Mouse (Mus musculus) lung, embryonic 14.5 days (tissue): ENCODE data around the gene Capn7. TPM values are rescaled to one million over a fixed set of nuclear protein-coding genes. Genes with fewer than 3 reads are reported as not detected.

Experiments
- ATAC-seq: fragments of 200-750 bp; cut with Nextera tagmentation; 2 replicates; pipeline ENCODE4 v1.8.0; 2017; ENCODE audit warnings: mild to moderate bottlenecking, moderate TSS enrichment, moderate library complexity; ENCODE audit not compliant: insufficient read depth
- DNase-seq: peaks from one replicate; pipeline ENCODE4 v3.0.0-alpha.2; 2015
- H3K27ac ChIP-seq: fragments of 300-500 bp; sonication (generic); 2 replicates; pipeline ENCODE4 v1.5.1; 2014; ENCODE audit warnings: low read depth, mild to moderate bottlenecking, moderate library complexity
- H3K27me3 ChIP-seq: fragments of 300-500 bp; sonication (generic); 2 replicates; pipeline ENCODE4 v1.6.1; 2014; ENCODE audit warnings: low read length, control low read depth; ENCODE audit not compliant: insufficient read depth
- H3K36me3 ChIP-seq: fragments of 300-500 bp; sonication (generic); 2 replicates; pipeline ENCODE4 v1.6.1; 2014; ENCODE audit warnings: control low read depth; ENCODE audit not compliant: insufficient read depth
- H3K4me1 ChIP-seq: fragments of 300-500 bp; sonication (generic); 2 replicates; pipeline ENCODE4 v1.6.1; 2014; ENCODE audit warnings: antibody characterized with exemption, control low read depth; ENCODE audit not compliant: insufficient read depth
- H3K4me2 ChIP-seq: fragments of 300-500 bp; sonication (generic); 2 replicates; pipeline ENCODE4 v1.6.1; 2014; ENCODE audit warnings: mild to moderate bottlenecking
- H3K4me3 ChIP-seq: fragments of 300-500 bp; sonication (generic); 2 replicates; pipeline ENCODE4 v1.5.1; 2014; ENCODE audit warnings: low read depth, low read length
- H3K9ac ChIP-seq: fragments of 300-500 bp; sonication (generic); 2 replicates; pipeline ENCODE4 v1.6.1; 2014
- H3K9me3 ChIP-seq: fragments of 300-500 bp; sonication (generic); 2 replicates; pipeline ENCODE4 v1.6.1; 2016; ENCODE audit warnings: low read depth, low read length, control low read depth
- CTCF ChIP-seq: IDR thresholded peaks from 2 replicates; pipeline ENCODE4 v1.5.1; 2016; ENCODE audit warnings: antibody characterized with exemption, low read depth
- WGBS: fragments of 180-500 bp; shearing (Covaris S2); extraction: QIAGEN DNeasy Blood & Tissue Kit; methylation state at CpG from one replicate; pipeline ENCODE4 v1.1.7; 2014; 5-methylcytosine and 5-hydroxymethylcytosine counted together
- polyA plus RNA-seq: library from polyadenylated mRNA; unstranded; fragments of >200 nt; fragmentation: Nextera tagmentation; extraction: Ambion mirVana; gene quantifications from 2 replicates; pipeline ENCODE4 v1.2.1, GENCODE M21; 2014

The Capn7 gene
- polyA plus RNA-seq, 1 experiment from 2014 or later: 37.4 TPM

DNA sequence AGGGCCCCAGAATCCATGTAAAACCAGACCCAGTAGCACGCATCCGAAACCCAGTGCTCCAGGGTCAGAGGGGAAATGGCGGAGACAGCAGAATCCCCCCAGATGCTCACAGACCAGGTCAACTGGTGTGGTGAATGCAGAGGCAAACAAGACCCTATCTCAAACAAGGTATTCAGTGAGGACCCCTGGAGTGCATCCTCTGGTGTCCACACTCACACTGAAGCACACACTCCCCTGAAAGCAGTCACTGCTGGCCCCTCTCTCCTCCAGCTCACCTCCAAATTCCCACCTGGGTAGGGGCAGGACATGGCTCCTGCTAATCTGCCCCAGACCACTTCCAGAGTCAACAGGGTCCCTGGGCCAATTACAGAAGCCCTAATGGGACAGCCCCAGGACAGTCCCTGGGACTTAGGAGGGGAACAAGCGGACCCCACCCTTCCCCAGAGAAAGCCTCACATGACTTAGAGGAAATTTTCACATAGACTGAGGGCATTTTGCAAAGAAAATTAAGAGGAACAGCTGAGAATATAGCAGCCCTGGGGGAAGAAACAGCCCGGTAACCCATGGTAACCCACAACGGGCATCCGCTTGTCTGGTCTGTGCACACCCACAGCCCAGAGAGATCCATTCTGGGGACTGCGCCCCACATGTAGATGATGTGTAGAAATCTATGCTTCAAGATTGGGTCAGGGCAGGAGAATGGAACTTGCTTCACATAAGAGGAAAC, 53.1 kb downstream of the Capn7 start:
- TF ChIP-seq CTCF: no peak
- H3K36me3 ChIP-seq: no peaks in the 10 kb centered on the region
- DNase-seq: no peak
- ATAC-seq: no peak
- WGBS: 93% methylated on average over 8 of the region's 8 CpGs
- no peak overlapping the region for H3K4me2 ChIP-seq
- H3K27me3 ChIP-seq: no peaks in the 10 kb centered on the region
- no peak overlapping the region for H3K27ac ChIP-seq
- no peak overlapping the region for H3K9ac ChIP-seq
- peaks cover 13% of the 10 kb centered on the region for H3K4me1 ChIP-seq
- no peaks in the 10 kb centered on the region for H3K9me3 ChIP-seq
- H3K4me3 ChIP-seq: no peak overlapping the region

DNA sequence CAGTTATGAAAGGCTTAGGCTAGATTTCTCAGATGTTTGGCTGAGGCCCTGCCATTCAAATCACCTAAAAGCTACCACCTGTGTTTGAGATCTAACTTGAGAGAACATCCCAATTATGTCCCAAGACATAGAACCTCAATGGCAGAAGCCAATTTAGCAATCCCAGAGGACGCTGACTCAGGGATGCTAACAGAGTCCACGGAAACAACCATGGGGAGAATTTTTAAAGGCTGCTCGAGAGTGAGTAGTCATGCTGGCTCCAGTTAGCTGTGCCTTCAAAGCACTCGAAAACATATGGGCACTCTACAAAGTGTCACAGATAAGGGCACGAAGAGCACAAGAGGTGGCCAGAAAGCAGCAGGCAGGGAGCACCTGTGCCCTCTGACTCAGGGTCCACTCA, 55.9 kb downstream of the Capn7 start:
- Histone ChIP-seq H3K4me3 (no peak overlapping the region), H3K9ac (no peak overlapping the region), H3K9me3 (peaks cover 3% of the 10 kb centered on the region; the same call in 1 of the 2 replicates), H3K4me2 (no peak overlapping the region), H3K4me1 (peaks cover 9% of the 10 kb centered on the region), H3K36me3 (no peaks in the 10 kb centered on the region), H3K27ac (no peak overlapping the region), H3K27me3 (no peaks in the 10 kb centered on the region)
- 65% methylated on average over 5 of the region's 5 CpGs for WGBS
- DNase-seq (no peak), ATAC-seq (no peak)
- TF ChIP-seq CTCF: no peak

DNA sequence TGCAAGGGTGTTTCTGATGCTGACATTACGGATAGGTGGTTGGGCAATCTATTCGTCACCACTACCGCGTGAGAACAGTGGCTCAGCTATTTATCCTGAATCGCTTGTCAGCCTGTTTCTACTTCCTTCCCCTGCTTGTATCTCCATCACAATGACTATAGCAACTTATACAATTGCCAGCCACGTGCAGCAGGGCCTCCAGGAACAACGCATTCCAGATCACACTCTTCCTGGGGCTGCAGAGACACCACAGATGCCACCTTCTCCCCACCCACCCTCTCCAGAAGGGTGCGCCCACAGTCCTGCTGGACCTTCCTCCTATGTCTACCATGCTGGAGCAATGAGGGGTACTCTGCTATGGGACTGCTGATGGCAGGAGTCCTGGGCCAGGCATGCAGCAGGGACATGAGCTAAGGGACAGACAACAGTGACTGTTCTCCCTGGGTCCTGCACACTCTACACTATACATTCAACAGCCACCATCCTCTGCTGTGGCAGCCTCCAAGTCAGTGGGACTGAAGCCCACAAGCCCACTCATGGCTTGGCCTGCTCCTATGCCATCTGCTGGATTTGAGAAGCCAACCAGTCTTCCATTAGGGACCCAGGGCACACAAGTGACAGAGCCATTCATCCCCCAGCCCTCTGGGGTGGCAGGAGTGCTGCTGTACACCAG, 56.6 kb downstream of the Capn7 start:
- Histone ChIP-seq H3K4me1 (peaks cover 14% of the 10 kb centered on the region), H3K9me3 (peaks cover 3% of the 10 kb centered on the region; the same call in 1 of the 2 replicates), H3K27me3 (no peaks in the 10 kb centered on the region), H3K36me3 (no peaks in the 10 kb centered on the region), H3K4me3 (no peak overlapping the region), H3K4me2 (no peak overlapping the region), H3K9ac (no peak overlapping the region), H3K27ac (no peak overlapping the region)
- no peak for TF ChIP-seq CTCF
- 55% methylated on average over 8 of the region's 8 CpGs for WGBS
- DNase-seq: no peak
- no peak for ATAC-seq

DNA sequence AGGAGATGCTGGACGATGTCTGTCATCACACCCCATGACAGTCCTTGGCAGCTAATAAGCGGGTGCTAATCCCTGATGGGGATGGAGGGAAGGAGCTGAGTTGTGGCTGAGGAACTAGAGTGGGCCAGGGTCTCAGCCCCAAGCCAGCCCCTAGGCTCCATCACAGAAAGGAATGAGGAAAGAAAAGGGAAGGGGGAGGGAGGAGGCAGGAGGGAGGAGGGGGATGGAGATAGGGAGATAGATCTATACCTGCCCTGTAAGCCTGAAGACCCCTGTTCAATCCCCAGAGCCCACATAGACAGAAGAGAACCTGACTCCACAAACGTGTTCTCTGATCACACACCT, 57.1 kb downstream of the Capn7 start:
- no peak for ATAC-seq
- H3K4me3 ChIP-seq: no peak overlapping the region
- H3K4me2 ChIP-seq: no peak overlapping the region
- peaks cover 3% of the 10 kb centered on the region; the same call in 1 of the 2 replicates for H3K9me3 ChIP-seq
- TF ChIP-seq CTCF: no peak
- no peaks in the 10 kb centered on the region for H3K36me3 ChIP-seq
- no peak overlapping the region for H3K27ac ChIP-seq
- WGBS: 62% methylated on average over 3 of the region's 3 CpGs
- no peak overlapping the region for H3K9ac ChIP-seq
- no peak for DNase-seq
- H3K27me3 ChIP-seq: no peaks in the 10 kb centered on the region
- peaks cover 14% of the 10 kb centered on the region for H3K4me1 ChIP-seq

DNA sequence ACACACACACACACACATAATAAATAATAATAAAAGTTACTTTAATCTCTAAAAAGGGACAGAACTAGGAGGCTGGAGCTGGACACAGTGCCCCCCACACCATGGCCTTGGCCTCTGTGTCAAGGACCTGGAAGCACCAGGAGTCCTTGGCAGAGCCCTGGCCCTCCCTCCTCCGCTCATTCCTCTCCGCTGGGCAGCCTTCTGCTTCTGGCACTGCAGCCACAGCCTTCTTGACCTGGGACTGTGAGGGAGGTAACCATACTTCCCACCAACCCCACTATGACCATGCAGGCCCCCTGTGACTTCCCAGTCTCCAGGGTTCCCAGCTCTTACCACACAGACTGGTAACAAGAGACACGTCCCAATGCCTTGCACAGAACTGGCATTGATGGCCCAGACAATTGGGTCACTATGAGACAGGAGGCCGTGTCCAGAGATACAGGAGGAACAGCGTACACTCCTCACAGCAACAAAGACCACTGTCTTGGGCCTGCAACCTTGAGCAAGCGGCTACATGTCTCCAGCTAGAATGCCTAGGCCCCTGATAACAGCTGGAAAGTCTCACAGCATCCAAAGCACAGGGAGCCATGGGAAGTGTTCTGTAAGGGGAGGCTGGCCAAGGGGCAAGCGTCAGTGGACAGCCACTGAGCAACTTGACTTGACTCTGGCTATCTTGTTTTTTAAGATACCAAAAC, 57.6 kb downstream of the Capn7 start:
- peak; percentile 85 for ATAC-seq

DNA sequence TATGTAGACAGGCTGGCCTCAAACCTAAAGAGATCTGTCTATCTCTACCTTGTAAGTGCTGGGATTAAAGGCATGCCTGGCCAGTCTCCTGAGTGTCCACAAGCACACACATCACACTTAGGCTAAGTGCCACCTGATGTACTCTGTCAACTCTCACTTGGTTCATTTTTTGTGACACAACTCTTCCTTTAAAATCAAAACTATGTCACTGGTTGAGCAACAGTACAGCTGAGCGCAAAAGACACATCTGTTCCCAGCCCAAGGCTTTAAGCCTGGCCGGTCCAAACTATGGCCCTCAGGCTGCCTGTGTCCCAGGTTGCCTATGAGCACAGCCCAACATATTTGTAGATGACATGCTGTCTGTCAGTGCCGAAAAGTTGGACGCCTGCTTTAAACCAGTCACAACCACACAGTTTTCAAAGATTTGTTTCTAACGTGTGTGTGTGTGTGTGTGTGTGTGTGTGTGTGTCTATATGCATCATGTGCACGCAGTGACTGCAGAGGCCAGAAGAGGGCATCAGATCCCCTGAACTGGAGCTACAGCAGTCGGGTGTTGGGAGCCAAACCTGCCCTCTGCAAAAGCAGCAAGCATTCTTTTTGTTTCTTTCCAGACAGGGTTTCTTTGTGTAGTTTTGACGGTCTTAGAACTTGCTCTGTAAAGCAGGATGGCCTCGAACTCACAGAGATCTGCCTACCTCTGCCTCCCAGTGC, 58.5 kb downstream of the Capn7 start:
- H3K9ac ChIP-seq: no peak overlapping the region
- H3K4me2 ChIP-seq: no peak overlapping the region
- H3K4me3 ChIP-seq: no peak overlapping the region
- TF ChIP-seq CTCF: 0 out of 2 replicates have a peak, but pooled peaks have one; percentile 23
- peak; percentile 55; the same call in 1 of the 2 replicates for ATAC-seq
- DNase-seq: peak; percentile 75
- peaks cover 14% of the 10 kb centered on the region for H3K4me1 ChIP-seq
- 81% methylated on average over 9 of the region's 9 CpGs for WGBS
- no peaks in the 10 kb centered on the region for H3K27me3 ChIP-seq
- H3K36me3 ChIP-seq: no peaks in the 10 kb centered on the region
- H3K27ac ChIP-seq: peak overlapping the region; percentile 36; the same call in 1 of the 2 replicates
- peaks cover 3% of the 10 kb centered on the region; the same call in 1 of the 2 replicates for H3K9me3 ChIP-seq

More for the DNA sequence above, 57.6 kb downstream of the Capn7 start:
- Histone ChIP-seq H3K9ac (no peak overlapping the region), H3K9me3 (peaks cover 3% of the 10 kb centered on the region; the same call in 1 of the 2 replicates), H3K4me1 (peaks cover 14% of the 10 kb centered on the region), H3K4me3 (no peak overlapping the region), H3K36me3 (no peaks in the 10 kb centered on the region), H3K4me2 (no peak overlapping the region), H3K27me3 (no peaks in the 10 kb centered on the region), H3K27ac (peak overlapping the region; percentile 73)
- 63% methylated on average over 7 of the region's 7 CpGs for WGBS
- TF ChIP-seq CTCF: no peak
- DNase-seq: peak; percentile 83
